Mouse (Mus musculus): ENCODE results near the gene Mgmt.

Mgmt gene

GRCm38 (mm10) chr7:137008321-137008720, 113.9 kb downstream of the Mgmt start:
- no peak for DNase-seq

GRCm38 (mm10) chr7:137009732-137010275, 115.4 kb downstream of the Mgmt start:
- DNase-seq: no peak

GRCm38 (mm10) chr7:137010451-137010850, 116.0 kb downstream of the Mgmt start:
- no peak for DNase-seq

- DNase-seq: no peak
These were observed 118.3 kb downstream of the Mgmt start for GRCm38 (mm10) chr7:137012687-137013086.

- no peak for DNase-seq
These were observed 119.0 kb downstream of the Mgmt start for GRCm38 (mm10) chr7:137013433-137013832.

GRCm38 (mm10) chr7:137018614-137019013, 124.2 kb downstream of the Mgmt start:
- DNase-seq: no peak

- DNase-seq: no peak
These were observed 125.8 kb downstream of the Mgmt start for GRCm38 (mm10) chr7:137020195-137020594.

- DNase-seq: no peak
These were observed 136.4 kb downstream of the Mgmt start for GRCm38 (mm10) chr7:137030789-137031188.

- no peak for DNase-seq
These were observed 138.8 kb downstream of the Mgmt start for GRCm38 (mm10) chr7:137033177-137033576.

- DNase-seq: no peak
These were observed 140.6 kb downstream of the Mgmt start for GRCm38 (mm10) chr7:137034986-137035385.

GRCm38 (mm10) chr7:137035916-137036315, 141.5 kb downstream of the Mgmt start:
- no peak for DNase-seq

GRCm38 (mm10) chr7:137037471-137037870, 143.1 kb downstream of the Mgmt start:
- no peak for DNase-seq

- no peak for DNase-seq
These were observed 143.5 kb downstream of the Mgmt start for GRCm38 (mm10) chr7:137037872-137038271.

- no peak for DNase-seq
These were observed 144.0 kb downstream of the Mgmt start for GRCm38 (mm10) chr7:137038311-137038945.

GRCm38 (mm10) chr7:137038946-137039320, 144.5 kb downstream of the Mgmt start:
- DNase-seq: no peak

- no peak for DNase-seq
These were observed 146.2 kb downstream of the Mgmt start for GRCm38 (mm10) chr7:137040646-137041045.

GRCm38 (mm10) chr7:137046891-137047290, 152.5 kb downstream of the Mgmt start:
- DNase-seq: no peak

- no peak for DNase-seq
These were observed 153.9 kb downstream of the Mgmt start for GRCm38 (mm10) chr7:137048086-137048922.

GRCm38 (mm10) chr7:137054343-137054742, 159.9 kb downstream of the Mgmt start:
- no peak for DNase-seq

- DNase-seq: no peak
These were observed 161.7 kb downstream of the Mgmt start for GRCm38 (mm10) chr7:137056126-137056525.

- no peak for DNase-seq
These were observed 166.1 kb downstream of the Mgmt start for GRCm38 (mm10) chr7:137060488-137060887.

- DNase-seq: no peak
These were observed 166.7 kb downstream of the Mgmt start for GRCm38 (mm10) chr7:137061109-137061508.

GRCm38 (mm10) chr7:137064255-137064654, 169.8 kb downstream of the Mgmt start:
- no peak for DNase-seq

- no peak for DNase-seq
These were observed 171.0 kb downstream of the Mgmt start for GRCm38 (mm10) chr7:137065408-137065807.
